Mouse (Mus musculus) testis, postnatal 14 days (tissue): Measurements from ENCODE around the gene Clcn3.

Experiments used
- DNase-seq: peaks from one replicate; pipeline ENCODE4 v3.0.0; 2021; ENCODE audit warnings: low spot score

The Clcn3 gene

DNA sequence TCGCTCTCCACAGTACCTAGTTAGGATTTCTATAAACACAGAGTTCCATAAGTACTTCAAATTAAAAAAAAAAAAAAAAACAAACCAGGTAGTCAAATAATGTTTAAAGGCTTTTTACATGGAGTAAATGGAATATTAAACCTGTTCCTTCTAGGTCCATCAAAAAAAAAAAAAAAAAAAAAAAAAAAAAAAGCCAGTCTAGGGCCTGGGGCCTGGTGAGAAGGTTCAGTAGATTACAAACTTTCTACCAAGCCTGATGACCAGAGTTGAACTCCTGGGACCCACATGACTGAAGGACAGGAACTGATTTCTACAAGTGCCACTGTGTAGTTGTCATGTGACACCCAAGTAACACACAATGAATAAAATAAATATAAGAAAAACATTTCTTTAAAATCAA is 31.3 kb downstream of the Clcn3 start:
- DNase-seq = no peak

DNA sequence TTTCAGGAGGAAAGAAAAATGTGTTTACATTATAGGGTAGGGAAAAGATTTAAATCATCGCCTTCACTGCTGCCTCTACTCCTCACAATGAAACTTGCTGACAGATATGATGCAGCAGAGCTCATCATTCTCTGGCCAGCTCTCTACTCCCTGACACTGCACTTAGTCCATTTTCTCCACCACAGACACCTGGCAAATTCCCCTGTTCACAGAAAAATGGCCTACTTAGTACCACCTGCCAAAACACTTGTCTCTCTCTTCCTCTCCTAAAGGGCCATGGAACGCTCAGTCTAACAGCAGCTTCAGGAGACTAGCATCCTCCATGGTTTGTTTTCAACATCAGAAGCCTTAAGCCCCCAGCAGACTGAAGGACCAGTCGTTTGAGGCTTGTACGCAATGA is 31.8 kb downstream of the Clcn3 start:
- DNase-seq = no peak

DNA sequence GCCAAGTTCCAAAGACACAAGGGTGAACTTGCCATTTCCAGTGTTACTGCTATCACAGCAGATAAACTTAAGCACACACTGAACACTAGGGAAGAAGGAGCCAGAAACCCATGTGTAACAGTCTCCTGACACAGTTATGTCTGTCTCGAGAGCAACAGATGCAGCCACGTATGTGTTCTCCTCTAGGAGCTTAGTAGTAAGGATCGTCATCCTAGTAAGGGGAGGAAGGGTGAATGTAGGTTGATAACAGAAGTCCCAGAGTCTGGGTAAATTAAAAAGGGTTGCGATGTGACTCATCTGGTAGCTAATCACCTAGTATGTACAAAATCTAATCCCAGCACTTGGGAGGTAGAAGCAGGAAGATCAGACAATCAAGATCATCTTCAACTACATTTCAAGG is 33.2 kb downstream of the Clcn3 start:
- DNase-seq = no peak

DNA sequence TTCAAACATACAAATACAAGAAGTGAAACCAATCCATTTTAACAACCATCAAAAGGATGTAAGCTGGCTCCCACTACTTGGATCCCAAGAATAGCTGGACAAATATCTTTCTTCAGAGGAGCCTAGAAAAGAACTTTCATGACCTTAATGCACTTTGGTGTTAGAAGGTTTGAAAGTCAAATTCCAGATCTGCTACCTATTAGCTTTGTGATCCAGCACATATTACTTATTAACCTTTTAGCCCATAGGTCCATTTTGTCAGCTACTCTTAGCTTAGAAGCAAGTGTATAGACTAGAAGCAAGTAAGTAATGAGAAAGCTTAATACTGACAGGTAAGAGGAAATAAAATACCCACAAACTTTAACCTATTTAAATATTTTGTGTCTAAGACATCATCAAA is 35.6 kb downstream of the Clcn3 start:
- no peak for DNase-seq

DNA sequence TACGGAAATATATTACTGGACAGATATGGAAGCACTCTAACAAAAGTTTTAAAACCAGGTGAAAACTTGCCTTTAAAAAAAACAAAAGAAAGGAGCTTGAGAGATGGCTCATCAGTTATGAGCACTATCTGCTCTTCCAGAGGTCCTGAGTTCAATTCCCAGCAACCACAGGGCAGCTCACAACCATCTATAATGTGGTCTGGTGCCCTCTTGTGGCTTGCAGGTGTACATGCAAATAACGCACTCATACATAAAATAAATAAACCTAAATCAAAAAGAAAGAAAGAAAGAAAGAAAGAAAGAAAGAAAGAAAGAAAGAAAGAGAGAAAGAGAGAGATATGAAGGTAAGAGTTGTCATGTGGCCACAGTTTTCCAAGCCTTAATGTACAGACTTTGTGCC is 40.2 kb downstream of the Clcn3 start:
- no peak for DNase-seq

DNA sequence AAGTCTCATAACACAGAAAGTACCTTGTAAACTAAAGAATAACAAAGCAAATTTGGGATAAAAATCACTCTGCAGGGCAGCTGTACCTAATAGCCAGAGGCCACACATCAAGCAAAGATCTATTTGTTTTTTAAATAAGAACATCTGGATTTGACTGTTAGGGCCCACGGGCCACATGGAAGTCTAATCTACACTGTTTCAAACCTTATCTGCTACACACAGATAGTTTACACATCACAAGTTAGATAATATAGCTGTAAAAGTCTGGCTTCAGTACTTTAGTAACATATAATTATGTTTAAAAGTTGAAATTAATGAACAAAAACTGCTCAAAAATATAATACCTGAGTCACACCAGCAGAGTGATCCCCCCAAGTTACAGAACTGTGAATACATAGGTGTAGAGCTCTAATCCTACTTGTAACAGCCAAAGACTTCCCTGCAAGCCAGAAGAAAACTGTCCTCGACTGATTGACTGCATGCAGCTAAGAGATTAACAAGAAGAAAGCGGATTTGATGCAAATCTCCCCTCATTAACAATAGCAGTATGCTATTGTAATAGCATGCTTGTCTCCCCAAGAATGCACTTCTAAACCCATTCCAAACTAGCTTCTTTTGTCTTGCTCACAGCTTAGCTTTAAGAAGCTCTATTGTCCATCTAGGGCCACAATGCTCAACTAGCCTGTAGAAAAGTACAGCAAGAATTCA is 44.2 kb downstream of the Clcn3 start:
- DNase-seq = no peak

DNA sequence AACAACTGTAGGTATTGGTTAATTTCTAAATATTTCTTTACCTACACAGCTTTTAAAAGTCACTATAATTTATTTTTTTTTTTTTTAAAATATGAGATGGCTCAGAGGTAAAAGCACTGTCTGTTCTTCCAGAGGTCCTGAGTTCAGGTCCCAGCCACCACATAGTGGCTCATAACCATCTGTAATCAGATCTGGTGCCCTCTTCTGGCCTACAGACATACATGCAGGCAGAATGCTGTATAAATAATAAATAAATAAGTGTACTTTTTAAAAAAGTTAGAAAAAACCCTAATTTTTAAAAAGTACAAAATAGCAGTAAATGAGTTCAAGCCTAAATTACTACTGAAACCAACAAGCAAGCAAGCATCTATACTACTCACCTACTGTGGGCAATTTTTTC is 49.5 kb downstream of the Clcn3 start:
- DNase-seq = no peak

DNA sequence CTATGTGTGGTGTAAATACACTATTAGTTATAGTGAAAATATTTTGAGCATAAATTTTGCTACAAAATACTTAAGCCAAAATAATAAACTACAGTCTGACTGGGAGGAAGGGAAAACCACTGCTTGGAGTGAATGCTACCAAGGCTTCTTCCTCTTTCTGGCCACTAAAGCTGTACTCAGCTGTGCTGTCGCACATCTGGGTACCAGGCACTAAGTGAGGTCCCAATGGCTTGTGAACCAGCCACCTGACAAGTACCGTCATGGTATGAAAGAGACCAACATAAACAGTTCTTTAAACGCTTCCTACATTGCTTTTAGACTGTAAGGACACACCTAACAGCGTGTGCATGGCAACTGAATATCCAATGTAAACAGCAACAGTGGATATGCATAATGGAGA is 62.9 kb downstream of the Clcn3 start:
- DNase-seq = no peak

DNA sequence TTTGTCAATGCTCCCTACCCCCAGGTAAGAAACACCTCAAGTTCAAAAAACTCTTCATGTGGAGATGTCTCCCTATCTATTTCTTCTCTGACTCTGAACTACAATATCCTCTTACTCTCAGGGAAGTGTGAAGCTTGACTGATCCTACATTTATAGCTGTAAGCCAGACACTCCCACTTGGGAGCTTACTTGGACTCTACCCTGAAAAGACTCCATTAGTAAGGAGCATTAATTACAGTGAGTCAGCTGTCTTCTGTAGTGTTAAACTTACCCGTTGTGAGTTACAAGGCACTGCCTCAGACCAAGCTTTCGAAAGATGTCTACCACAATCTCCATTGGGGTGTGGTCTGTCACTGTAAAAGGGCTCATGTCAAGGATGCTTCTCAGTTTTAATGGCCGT is 64.0 kb downstream of the Clcn3 start:
- DNase-seq = no peak

DNA sequence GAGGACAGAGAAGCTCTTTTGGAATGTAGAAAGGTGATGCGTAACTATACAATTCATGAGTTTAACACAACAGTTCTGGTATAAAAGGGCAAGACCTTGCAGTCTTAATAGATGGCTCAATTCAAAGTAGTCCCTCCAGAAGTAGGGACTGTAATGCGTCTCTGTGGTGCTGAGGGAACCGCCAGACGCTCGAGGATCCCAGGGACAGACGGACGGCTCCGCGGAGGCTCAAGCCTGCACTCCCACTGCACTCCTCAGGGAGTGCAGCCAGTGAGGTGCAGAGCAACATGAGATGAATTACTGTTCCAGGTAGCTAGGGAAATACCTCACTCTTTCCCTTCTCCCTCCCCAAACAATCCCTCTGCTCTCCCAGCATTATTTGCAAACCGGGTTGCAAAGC is 70.5 kb downstream of the Clcn3 start:
- no peak for DNase-seq

DNA sequence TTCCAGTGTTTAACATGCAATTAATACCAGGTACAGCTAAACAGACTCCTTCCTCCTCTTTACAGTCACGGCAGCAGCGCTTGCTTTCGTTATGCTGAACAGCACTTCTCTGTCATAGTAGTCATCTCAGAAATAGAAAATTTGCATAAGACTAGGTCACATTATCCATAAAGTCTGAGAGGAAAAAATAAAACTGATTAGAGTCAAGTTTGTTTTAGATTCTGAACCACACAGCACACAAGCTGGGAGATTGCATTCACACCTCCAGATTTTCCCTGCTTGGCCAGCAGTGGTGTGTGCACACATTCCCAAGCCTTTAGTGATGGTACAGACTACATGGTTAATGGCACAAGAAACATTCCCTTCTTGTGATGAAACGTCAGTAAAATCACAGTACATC is 71.0 kb downstream of the Clcn3 start:
- DNase-seq = no peak

DNA sequence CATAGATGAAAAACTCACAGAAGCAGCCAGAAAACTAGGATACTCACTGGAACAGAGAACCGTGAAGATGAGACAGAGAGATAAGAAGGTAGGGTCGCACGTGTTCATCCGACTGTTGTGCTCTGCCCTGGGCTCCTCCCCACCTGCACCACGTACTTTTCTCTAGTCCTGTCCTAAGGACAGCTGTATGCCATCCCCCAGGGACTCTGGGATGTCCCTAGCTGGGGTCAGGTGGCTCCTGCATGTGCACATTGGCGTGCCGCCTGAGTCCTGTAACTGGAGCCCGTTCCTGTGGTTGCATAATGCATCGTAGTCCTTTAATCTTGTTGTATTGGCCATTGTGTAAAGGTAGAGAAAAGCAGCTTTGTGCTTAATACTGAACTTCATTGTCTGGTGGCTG is 83.0 kb downstream of the Clcn3 start:
- DNase-seq = no peak

DNA sequence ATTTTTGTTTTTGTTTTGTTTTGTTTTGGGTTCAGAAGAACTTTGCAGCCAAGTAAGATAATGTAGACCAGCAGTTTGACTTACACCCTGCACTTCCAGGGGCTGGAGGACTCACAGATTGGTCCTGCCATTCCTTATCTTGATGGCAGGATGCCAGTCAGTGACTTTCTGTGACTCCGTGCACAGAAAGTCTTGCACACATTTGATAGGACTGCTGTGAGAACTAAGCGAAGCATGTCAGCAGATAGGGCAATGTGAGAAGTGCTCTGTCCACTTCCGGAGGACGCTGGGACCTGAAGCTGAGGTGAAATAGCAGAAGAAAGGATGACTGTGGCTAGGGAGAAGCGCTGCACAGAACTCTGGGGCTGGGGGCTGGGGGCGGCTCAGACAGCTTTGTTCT is 87.2 kb downstream of the Clcn3 start:
- no peak for DNase-seq

DNA sequence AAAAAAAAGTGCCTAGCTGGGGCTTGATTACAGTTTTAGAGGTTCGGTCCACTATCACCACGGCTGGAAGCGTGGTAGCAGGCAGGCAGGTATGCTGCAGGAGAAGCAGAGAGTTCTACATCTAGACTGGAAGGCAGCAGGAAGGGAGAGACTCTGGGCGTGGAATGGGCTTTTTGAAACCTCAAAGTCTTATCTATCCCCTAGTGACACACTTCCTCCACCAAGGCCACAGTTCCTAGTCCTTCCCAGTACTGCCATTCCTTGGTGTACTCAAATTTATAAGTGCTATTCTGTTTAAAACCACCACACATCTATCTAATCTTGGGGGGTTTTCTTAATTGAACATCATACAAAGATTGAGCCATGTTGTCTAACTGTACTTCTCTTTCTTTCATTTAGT is 91.3 kb downstream of the Clcn3 start:
- DNase-seq = no peak

DNA sequence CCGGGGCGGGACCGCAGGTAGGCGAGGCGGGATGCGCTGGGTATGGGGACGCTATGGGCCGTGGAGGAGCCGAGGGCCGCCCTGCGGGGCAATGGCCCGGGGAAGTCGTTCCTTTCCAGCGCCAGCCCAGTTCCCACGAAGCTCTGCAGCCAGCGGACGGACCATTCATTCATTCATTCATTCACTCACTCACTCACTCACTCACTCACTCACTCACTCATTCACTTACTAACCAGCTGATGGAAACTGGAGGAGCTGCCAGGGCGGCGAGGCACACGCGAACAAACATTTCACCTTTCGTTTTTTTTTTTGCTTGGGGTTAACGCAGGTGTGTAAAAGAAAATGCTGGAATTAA is 92.6 kb downstream of the Clcn3 start:
- DNase-seq = no peak

DNA sequence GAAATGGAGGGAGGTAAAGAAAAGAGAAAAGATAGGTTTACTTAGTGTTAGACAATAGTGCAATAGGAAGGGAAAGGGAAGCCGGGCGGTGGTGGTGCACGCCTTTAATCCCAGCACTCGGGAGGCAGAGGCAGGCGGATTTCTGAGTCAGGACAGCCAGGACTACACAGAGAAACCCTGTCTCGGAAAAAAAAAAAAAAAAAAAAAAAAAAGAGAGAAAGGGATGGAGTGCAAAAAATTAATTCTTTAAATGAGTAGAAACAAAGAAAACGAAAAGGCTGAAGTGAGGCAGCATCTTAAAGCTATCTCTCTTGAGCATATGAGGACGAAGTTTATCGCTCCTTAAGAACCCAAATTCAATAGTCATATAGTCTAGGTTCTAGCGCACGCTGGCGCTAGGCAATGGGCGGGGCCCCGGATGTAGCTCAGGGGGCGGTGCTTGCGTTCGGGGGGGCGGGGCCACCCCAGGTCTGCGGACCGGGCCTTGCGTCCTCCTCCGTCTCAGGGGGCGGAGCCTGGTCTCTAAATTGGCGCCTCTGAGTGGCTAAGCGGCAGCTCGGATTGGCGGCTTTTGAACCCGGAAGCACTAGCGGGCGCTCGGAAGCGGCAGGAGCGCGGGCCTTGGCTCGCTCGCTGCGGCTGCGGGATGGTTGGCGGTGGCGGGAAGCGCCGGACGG is 93.1 kb downstream of the Clcn3 start, which contains the start of gene Hpf1:
TSS of gene Hpf1 (plus strand) at position 576 of the 677 bp plus-strand sequence.
- peak; percentile 96 for DNase-seq

DNA sequence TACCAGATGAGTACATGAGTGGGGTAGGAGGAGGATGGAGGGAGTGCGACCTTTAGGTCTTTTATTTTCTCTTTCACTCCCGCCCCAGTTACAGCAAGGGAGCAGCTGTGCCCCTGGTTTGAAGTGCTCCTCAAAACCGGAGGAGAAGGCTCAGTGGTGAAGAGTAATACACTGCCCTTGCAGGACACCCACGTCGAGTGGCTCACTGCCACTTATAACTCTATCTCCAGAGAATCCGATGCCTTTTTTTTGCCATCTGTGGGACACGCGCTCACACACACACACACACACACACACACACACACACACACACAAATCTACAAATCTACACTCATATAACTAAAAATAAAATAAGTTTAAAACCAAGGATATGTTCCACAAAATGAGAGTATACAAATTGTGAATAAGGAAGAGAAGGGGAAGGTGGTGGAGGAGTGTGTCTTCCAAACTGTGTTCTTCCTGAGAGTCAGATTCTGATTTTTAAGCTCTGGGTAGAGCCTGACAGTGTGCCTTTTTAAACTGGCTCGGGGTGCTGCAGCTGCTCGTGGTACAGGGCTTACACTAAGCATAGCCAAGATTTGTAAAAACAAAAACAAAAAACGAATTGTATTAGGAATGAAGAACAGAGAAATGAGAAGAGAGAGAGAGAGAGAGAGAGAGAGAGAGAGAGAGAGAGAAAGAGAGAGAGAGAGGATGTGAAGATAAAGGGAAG is 93.8 kb downstream of the Clcn3 start:
- no peak for DNase-seq

DNA sequence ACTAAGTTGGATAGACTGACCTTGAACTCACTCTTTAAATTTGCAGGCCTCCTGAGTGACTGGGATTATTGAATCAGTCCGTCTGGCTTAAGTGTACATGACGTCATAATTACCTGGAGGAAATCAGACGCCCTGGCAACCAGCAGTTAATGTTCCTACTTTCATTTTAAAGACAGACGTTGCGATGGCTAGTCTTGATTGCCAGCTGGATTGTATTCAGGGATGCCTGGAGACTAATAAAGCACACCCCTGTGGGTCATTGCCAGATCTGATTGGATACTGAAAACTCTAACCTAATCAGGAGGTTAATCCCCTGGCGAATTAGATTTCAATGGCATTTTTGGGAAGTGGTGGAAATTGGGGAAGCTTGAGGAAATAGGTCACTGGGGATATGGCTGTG is 96.4 kb downstream of the Clcn3 start:
- DNase-seq = no peak

DNA sequence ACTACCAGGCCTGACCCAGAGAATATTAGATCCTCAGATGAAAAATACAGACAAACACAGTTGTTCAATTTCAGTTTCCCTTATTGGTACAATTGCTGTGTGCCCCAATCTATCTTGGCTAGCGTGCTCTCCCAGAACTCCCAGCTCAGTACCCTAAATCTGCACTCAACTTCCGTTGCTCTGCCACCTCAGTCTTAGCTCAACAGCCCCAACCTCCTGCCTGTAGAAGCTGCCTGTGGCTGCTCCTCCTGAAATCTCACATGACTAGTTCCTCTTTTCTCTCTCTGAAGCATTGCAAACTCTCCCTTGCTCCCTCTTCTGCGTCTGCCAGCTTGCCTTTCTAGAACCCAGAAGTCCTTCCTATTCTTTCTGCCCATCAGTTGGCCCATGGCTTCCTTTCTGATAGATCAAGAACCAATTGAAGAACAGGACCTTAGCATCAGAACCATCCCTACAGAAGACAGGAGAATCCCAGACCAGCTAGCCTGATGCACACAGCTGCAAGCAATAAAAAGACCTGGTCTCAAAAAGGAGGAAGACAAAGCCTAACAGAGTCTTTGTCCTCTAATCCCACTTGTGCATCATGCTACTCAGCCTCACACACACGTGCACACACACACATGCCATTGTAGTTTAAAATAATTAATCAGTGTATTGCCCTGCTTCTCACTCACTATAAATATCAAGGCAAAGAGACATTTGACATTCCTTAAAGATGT is 99.5 kb downstream of the Clcn3 start:
- DNase-seq = no peak

DNA sequence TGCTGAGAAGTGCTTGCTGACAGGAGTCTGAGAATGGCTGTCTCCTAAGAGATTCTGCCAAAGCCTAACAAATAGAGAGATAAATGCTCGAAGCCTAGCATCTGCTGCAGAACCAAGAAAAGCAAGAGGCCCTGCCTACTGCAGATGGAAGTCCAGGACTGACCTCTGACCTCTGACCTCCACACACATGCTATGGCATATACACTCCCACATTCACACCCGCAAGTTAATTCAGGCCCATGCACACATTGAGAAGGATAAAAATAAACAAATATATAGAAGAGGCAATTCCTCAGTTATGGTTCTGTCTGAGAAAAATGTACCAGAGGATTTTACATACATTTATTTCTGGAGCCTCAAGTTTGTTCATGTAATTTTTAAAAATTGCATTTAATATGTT is 104.5 kb downstream of the Clcn3 start:
- no peak for DNase-seq

DNA sequence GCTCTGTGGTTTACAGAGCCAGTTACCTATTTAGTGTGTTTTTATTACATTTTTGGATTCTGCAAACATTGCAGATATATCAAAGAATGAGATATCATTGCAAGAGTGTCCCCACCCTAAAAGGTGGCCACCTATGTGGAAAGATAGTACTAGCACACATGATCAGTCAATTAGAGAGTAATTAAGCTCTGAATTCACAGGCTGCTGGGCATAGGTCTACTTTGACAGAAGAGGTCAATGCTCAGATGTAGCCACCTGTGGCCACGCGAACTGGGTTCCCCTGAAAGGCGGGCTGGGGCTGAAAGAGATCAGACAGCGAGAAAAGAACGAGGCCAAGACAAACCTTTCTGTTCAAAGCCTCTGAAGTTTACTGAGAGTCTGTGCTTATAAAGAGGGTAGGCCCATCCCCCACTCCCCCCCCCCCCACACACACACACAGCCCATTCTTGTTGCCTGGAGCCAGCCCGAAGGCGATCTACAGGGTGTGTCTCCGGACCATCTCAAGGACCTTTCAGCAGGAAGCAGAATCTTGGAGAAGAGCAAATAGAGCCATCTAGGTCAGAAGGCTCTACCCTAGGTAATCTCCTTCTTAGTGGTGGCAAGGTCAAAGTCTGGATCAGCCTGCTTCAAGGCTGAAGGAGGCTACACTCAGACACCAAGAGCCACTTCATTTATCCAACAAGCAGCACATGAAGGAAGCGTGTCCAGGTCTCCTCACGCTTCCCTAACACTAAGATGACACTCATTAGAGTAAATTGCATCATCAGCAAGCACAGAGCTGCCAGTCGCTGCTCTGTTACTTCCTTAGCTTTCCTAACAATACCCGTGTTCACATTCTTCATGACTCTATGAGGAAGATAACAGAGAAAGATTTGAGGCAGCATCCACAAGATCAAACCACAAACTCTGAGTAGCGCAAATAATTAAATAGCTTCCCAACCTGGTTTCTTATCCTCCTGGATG is 112.6 kb downstream of the Clcn3 start:
- no peak for DNase-seq

DNA sequence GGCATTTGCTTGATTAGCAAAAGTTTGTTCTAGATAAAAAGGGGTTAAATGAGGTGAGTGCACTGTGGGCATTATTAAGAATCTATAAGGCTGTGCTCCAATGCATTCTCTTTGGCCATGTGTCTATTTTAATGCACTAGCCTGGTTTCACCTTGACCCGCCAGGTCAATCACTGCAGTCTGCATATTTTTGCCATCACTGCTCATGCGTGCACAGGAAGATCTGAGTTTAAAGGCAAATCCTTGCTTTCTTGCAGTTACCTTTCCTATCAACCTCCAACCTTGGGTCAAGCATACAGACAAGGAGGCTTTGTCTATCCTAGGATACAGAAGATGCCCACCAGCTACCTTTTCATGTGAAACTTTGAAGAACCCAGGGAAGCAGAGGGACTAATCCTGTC is 113.3 kb downstream of the Clcn3 start:
- DNase-seq = no peak
